Mouse (Mus musculus): Measurements from ENCODE around the gene Gpatch8.

- TF ChIP-seq ETS1 (IDR thresholded peaks at IDR 0.05; ENCODE audit: low read depth, low read length) = no peak
- no peak for TF ChIP-seq EP300 (IDR thresholded peaks at IDR 0.05; ENCODE audit: low read depth in 1 of 2, low read length in 2 of 2)
- no peak for TF ChIP-seq CTCF (IDR thresholded peaks at IDR 0.05 in 2 of 3, conservative IDR thresholded peaks at IDR 0.05 in 1 of 3; ENCODE audit: control insufficient read depth in 1 of 3, insufficient read depth in 1 of 3, low read depth in 2 of 3, low read length in 3 of 3, poor library complexity in 1 of 3, severe bottlenecking in 1 of 3)
- TF ChIP-seq ZMIZ1 (IDR thresholded peaks at IDR 0.05; ENCODE audit: low read depth, low read length) = no peak
- no peak for TF ChIP-seq USF1 (IDR thresholded peaks at IDR 0.05; ENCODE audit: low read depth, low read length)
- TF ChIP-seq POLR2A (IDR thresholded peaks at IDR 0.05; ENCODE audit: control insufficient read depth in 1 of 2, insufficient read depth in 1 of 2, low read depth in 1 of 2, low read length in 2 of 2, poor library complexity in 1 of 2) = no peak
- no peak for TF ChIP-seq MAX (IDR thresholded peaks at IDR 0.05; ENCODE audit: low read length)
- no peak for TF ChIP-seq CHD1 (IDR thresholded peaks at IDR 0.05; ENCODE audit: low read depth, low read length)
- no peak for TF ChIP-seq NELFE (IDR thresholded peaks at IDR 0.05; ENCODE audit: low read depth, low read length)
These were observed 23.8 kb upstream of the Gpatch8 start for GRCm38 (mm10) chr11:102580034-102580330.
